Mouse (Mus musculus) lung, adult 2 months (tissue): ENCODE results near the gene Phf7. TPM values are rescaled to one million over a fixed set of nuclear protein-coding genes. Genes with fewer than 3 reads are reported as not detected.

Source experiments
- DNase-seq: peaks from one replicate; pipeline ENCODE4 v3.0.0; 2022
- H3K4me1 ChIP-seq: fragments of 200-500 bp; 2 replicates; pipeline ENCODE4 v1.6.1; 2011; ENCODE audit warnings: low read length; ENCODE audit not compliant: control insufficient read depth, insufficient read depth
- H3K4me3 ChIP-seq: fragments of 200-500 bp; replicated peaks from 2 replicates; pipeline ENCODE3; 2011; ENCODE audit warnings: low read depth, mild to moderate bottlenecking, control low read depth, low read length; ENCODE audit errors: extremely low read depth
- CTCF ChIP-seq: fragments of 200-500 bp; IDR thresholded peaks from 2 replicates; pipeline ENCODE4 v1.5.1; 2011; ENCODE audit warnings: mild to moderate bottlenecking, low read length, control low read depth; ENCODE audit not compliant: insufficient read depth
- POLR2A ChIP-seq: fragments of 200-500 bp; IDR thresholded peaks from 2 replicates; pipeline ENCODE4 v1.6.1; 2011; ENCODE audit warnings: low read depth, mild to moderate bottlenecking, control low read depth, low read length, borderline replicate concordance; ENCODE audit errors: extremely low read depth
- WGBS: fragments of 180-500 bp; shearing (Covaris S2); methylation state at CpG from one replicate; pipeline ENCODE4 v1.1.7; 2018; 5-methylcytosine and 5-hydroxymethylcytosine counted together
- polyA plus RNA-seq: library from polyadenylated mRNA; depleted of rRNA; stranded (reverse); fragments of >200 nt; gene quantifications from 2 replicates; pipeline ENCODE4 v1.2.3, GENCODE M21; 2012; rRNA removed

Gene Phf7
- polyA plus RNA-seq, 1 experiment, result 4.8 TPM

GRCm38 (mm10) chr14:31189348-31189747 is 61.8 kb downstream of the Phf7 start:
- 88% methylated on average over 3 of the region's 3 CpGs for WGBS
- DNase-seq, result no peak
- no peak for TF ChIP-seq POLR2A
- TF ChIP-seq CTCF, result no peak
- no peak overlapping the region for H3K4me3 ChIP-seq
- H3K4me1 ChIP-seq, result peaks cover 6% of the 10 kb centered on the region

DNA sequence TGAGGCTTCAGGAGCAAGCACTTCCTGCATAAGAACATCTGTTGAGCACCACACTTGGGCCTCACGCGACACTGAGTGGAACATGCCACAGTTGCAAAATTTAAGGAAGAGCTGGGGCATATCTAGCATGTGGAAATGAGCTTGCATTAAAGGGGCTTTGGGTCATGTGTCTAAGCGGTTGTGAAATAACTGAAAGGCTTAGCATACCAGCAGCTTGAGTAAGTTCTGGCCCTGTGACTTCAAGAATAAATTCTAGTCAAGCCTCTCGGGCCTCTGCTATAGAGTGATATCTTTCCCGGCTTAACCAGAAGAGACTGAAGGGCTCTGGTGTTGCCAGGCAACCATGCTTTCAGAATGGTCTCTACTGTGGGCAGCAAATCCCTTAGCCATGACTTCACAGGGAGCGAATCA is 62.3 kb downstream of the Phf7 start:
- peaks cover 3% of the 10 kb centered on the region for H3K4me1 ChIP-seq
- 46% methylated on average over 6 of the region's 6 CpGs for WGBS
- no peak for DNase-seq
- H3K4me3 ChIP-seq, result no peak overlapping the region
- TF ChIP-seq CTCF (no peak), POLR2A (no peak)

Other genes starting within 250 kb of the Phf7 start
- gene Glt8d1, start 249.9 kb downstream of the Phf7 start, polyA plus RNA-seq, result 17.2 and 21.6 TPM in 2 replicates
- gene Spcs1, start 249.6 kb downstream of the Phf7 start, polyA plus RNA-seq, result 92.6 and 173 TPM in 2 replicates
- gene Pbrm1, start 232.2 kb downstream of the Phf7 start, polyA plus RNA-seq, result 12.8 and 14.7 TPM in 2 replicates
- 7.9 and 13.2 TPM in 2 replicates for gene Gnl3, start 232.2 kb downstream of the Phf7 start, polyA plus RNA-seq
- 58.1 and 70.0 TPM in 2 replicates for gene Smim4, start 122.4 kb downstream of the Phf7 start, polyA plus RNA-seq
- 147 and 266 TPM in 2 replicates for gene Nt5dc2, start 120.3 kb downstream of the Phf7 start, polyA plus RNA-seq
- gene Stab1, start 82.7 kb downstream of the Phf7 start, polyA plus RNA-seq, result 114 and 136 TPM in 2 replicates
- 25.4 and 32.2 TPM in 2 replicates for gene Tnnc1, start 43.0 kb downstream of the Phf7 start, polyA plus RNA-seq
- 412 and 458 TPM in 2 replicates for gene Nisch, start 34.4 kb downstream of the Phf7 start, polyA plus RNA-seq
- gene Sema3g, start 33.5 kb downstream of the Phf7 start, polyA plus RNA-seq, result 95.9 and 109 TPM in 2 replicates
- gene Bap1, start 133 bp upstream of the Phf7 start, polyA plus RNA-seq, result 43.9 and 48.3 TPM in 2 replicates
- 3.9 and 5.5 TPM in 2 replicates for gene Dnah1, start 72.6 kb upstream of the Phf7 start, polyA plus RNA-seq
- 11.0 and 12.2 TPM in 2 replicates for gene Capn7, start 85.3 kb upstream of the Phf7 start, polyA plus RNA-seq
- 40.9 and 50.1 TPM in 2 replicates for gene Sh3bp5, start 184.8 kb upstream of the Phf7 start, polyA plus RNA-seq
- gene Eaf1, start 243.1 kb upstream of the Phf7 start, polyA plus RNA-seq, result 38.1 and 48.4 TPM in 2 replicates
- 5.4 and 10.2 TPM in 2 replicates for gene Mettl6, start 243.7 kb upstream of the Phf7 start, polyA plus RNA-seq